Mouse (Mus musculus): ENCODE measurements at regions not wholly inside any gene's neighbourhood (a gene's known extent, or its start where the extent isn't known, plus 50 kb on each side); places are given as distances from the start of the nearest gene placed in this dataset.

GRCm38 (mm10) chr15:69291273-69291672 lies 2790.6 kb upstream of the Lrrc6 start:
- H3K27ac ChIP-seq (replicated peaks): no peak overlapping the region
- H3K27me3 ChIP-seq (ENCODE audit: control insufficient read depth, insufficient read depth, low read length): no peaks in the 10 kb centered on the region
- DNase-seq (ENCODE audit: low spot score) (no peak), ATAC-seq (ENCODE audit: low FRiP score, low TSS enrichment) (no peak)
- H3K36me3 ChIP-seq (ENCODE audit: control insufficient read depth, insufficient read depth, low read length): no peaks in the 10 kb centered on the region
- H3K9ac ChIP-seq (ENCODE audit: low read length): no peak overlapping the region
- WGBS: 34% methylated on average over 1 of the region's 1 CpGs
- no peaks in the 10 kb centered on the region for H3K4me1 ChIP-seq (replicated peaks; ENCODE audit: control insufficient read depth, insufficient read depth)
- no peaks in the 10 kb centered on the region for H3K9me3 ChIP-seq (ENCODE audit: control insufficient read depth, low read length)
- no peak overlapping the region for H3K4me2 ChIP-seq (replicated peaks; ENCODE audit: low read depth)
- H3K4me3 ChIP-seq (ENCODE audit: low read depth, low read length): no peak overlapping the region
- TF ChIP-seq CTCF (IDR thresholded peaks at IDR 0.05; ENCODE audit: low read depth): no peak

DNA sequence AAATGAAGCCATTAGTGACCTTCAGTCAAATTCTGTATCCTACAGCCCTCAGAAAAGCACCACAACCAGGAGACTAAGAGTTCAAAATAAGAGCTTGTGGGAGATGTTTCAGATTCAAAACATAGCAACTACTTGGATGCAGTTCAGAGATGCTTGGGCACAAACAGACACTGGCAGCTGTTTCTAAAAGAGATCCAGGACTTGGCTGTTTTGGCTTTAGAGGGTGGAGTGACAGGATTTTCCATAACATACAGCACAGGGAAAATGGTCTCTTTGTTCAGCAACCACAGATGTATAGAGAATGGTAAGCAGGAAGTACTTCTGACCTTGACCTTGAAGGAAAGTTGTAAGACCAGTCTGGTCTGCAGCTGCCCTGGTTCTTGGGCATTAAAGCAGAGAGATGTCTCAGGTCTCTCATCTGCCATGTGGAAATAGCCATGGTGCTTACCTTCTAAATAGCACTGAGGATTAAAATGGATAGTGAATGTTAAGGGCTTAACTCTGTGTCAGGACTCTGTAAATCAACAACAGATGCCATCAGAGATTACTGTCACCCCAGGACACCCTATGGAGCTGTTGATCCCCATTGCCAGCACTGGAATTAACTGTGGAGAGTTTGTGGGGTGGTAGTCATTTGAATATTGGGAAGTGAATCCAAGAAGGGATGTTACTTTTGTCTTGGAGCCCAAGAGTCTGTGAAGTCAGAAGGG lies 2775.0 kb upstream of the Lrrc6 start:
- DNase-seq (ENCODE audit: low spot score) (no peak), ATAC-seq (ENCODE audit: low FRiP score, low TSS enrichment) (no peak)
- Histone ChIP-seq H3K4me2 (replicated peaks; ENCODE audit: low read depth) (no peak overlapping the region), H3K27me3 (ENCODE audit: control insufficient read depth, insufficient read depth, low read length) (no peaks in the 10 kb centered on the region), H3K27ac (replicated peaks) (no peak overlapping the region), H3K4me1 (replicated peaks; ENCODE audit: control insufficient read depth, insufficient read depth) (no peaks in the 10 kb centered on the region), H3K4me3 (ENCODE audit: low read depth, low read length) (no peak overlapping the region), H3K9ac (ENCODE audit: low read length) (no peak overlapping the region), H3K36me3 (ENCODE audit: control insufficient read depth, insufficient read depth, low read length) (no peaks in the 10 kb centered on the region), H3K9me3 (ENCODE audit: control insufficient read depth, low read length) (no peaks in the 10 kb centered on the region)
- no peak for TF ChIP-seq CTCF (IDR thresholded peaks at IDR 0.05; ENCODE audit: low read depth)
- no peak for TF ChIP-seq EP300 (optimal IDR thresholded peaks at IDR 0.05)

- Histone ChIP-seq H3K36me3 (ENCODE audit: control insufficient read depth, insufficient read depth, low read length) (no peaks in the 10 kb centered on the region), H3K4me1 (replicated peaks; ENCODE audit: control insufficient read depth, insufficient read depth) (no peaks in the 10 kb centered on the region), H3K4me3 (ENCODE audit: low read depth, low read length) (no peak overlapping the region), H3K27me3 (ENCODE audit: control insufficient read depth, insufficient read depth, low read length) (no peaks in the 10 kb centered on the region), H3K9me3 (ENCODE audit: control insufficient read depth, low read length) (no peaks in the 10 kb centered on the region), H3K4me2 (replicated peaks; ENCODE audit: low read depth) (no peak overlapping the region), H3K9ac (ENCODE audit: low read length) (no peak overlapping the region), H3K27ac (replicated peaks) (no peak overlapping the region)
- ATAC-seq (ENCODE audit: low FRiP score, low TSS enrichment) (no peak), DNase-seq (ENCODE audit: low spot score) (no peak)
- TF ChIP-seq EP300 (optimal IDR thresholded peaks at IDR 0.05) (no peak), CTCF (IDR thresholded peaks at IDR 0.05; ENCODE audit: low read depth) (no peak)
- WGBS: 69% methylated on average over 8 of the region's 8 CpGs
Measured at GRCm38 (mm10) chr15:69274225-69274766, 2773.6 kb upstream of the Lrrc6 start.

- TF ChIP-seq CTCF (IDR thresholded peaks at IDR 0.05; ENCODE audit: low read depth) (no peak), EP300 (optimal IDR thresholded peaks at IDR 0.05) (no peak)
- ATAC-seq (ENCODE audit: low FRiP score, low TSS enrichment): no peak
- H3K36me3 ChIP-seq (ENCODE audit: control insufficient read depth, insufficient read depth, low read length): no peaks in the 10 kb centered on the region
- no peak overlapping the region for H3K27ac ChIP-seq (replicated peaks)
- no peak overlapping the region for H3K4me3 ChIP-seq (ENCODE audit: low read depth, low read length)
- H3K27me3 ChIP-seq (ENCODE audit: control insufficient read depth, insufficient read depth, low read length): no peaks in the 10 kb centered on the region
- no peaks in the 10 kb centered on the region for H3K4me1 ChIP-seq (replicated peaks; ENCODE audit: control insufficient read depth, insufficient read depth)
- WGBS: 73% methylated on average over 1 of the region's 1 CpGs
- no peak overlapping the region for H3K9ac ChIP-seq (ENCODE audit: low read length)
- DNase-seq (ENCODE audit: low spot score): no peak
- H3K9me3 ChIP-seq (ENCODE audit: control insufficient read depth, low read length): no peaks in the 10 kb centered on the region
- no peak overlapping the region for H3K4me2 ChIP-seq (replicated peaks; ENCODE audit: low read depth)
Measured at GRCm38 (mm10) chr15:69273518-69273917, 2772.8 kb upstream of the Lrrc6 start.

DNA sequence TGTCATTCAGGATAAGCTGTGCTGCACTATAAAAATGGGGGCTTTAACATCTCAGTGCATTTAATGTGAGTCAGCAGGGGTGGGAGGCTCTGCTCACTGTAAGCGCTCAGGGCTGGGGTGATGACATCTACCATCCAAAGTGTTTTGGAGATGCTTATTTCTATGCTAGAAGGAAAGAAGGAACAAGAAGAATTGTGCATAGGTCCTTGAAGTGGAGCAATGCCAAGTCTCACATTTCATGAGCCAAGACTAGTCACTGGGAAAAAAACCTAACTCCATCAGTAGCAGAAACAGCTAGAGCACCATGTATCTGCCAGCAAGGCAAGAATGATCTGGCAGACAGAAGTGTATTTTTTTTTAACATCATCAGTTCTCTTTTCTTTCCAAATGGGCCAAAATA lies 2761.2 kb upstream of the Lrrc6 start:
- DNase-seq (ENCODE audit: low spot score): no peak
- H3K27me3 ChIP-seq (ENCODE audit: control insufficient read depth, insufficient read depth, low read length): no peaks in the 10 kb centered on the region
- H3K9ac ChIP-seq (ENCODE audit: low read length): no peak overlapping the region
- 69% methylated on average over 1 of the region's 1 CpGs for WGBS
- H3K36me3 ChIP-seq (ENCODE audit: control insufficient read depth, insufficient read depth, low read length): no peaks in the 10 kb centered on the region
- H3K27ac ChIP-seq (replicated peaks): no peak overlapping the region
- no peak overlapping the region for H3K4me3 ChIP-seq (ENCODE audit: low read depth, low read length)
- no peak for TF ChIP-seq CTCF (IDR thresholded peaks at IDR 0.05; ENCODE audit: low read depth)
- no peak for TF ChIP-seq EP300 (optimal IDR thresholded peaks at IDR 0.05)
- H3K9me3 ChIP-seq (ENCODE audit: control insufficient read depth, low read length): no peaks in the 10 kb centered on the region
- H3K4me1 ChIP-seq (replicated peaks; ENCODE audit: control insufficient read depth, insufficient read depth): no peaks in the 10 kb centered on the region
- no peak overlapping the region for H3K4me2 ChIP-seq (replicated peaks; ENCODE audit: low read depth)
- ATAC-seq (ENCODE audit: low FRiP score, low TSS enrichment): no peak

- Histone ChIP-seq H3K4me3 (ENCODE audit: low read depth, low read length) (no peak overlapping the region), H3K9ac (ENCODE audit: low read length) (no peak overlapping the region), H3K27ac (replicated peaks) (no peak overlapping the region), H3K4me2 (replicated peaks; ENCODE audit: low read depth) (no peak overlapping the region), H3K4me1 (replicated peaks; ENCODE audit: control insufficient read depth, insufficient read depth) (no peaks in the 10 kb centered on the region), H3K27me3 (ENCODE audit: control insufficient read depth, insufficient read depth, low read length) (no peaks in the 10 kb centered on the region), H3K9me3 (ENCODE audit: control insufficient read depth, low read length) (no peaks in the 10 kb centered on the region), H3K36me3 (ENCODE audit: control insufficient read depth, insufficient read depth, low read length) (no peaks in the 10 kb centered on the region)
- TF ChIP-seq EP300 (optimal IDR thresholded peaks at IDR 0.05): no peak
- no peak for TF ChIP-seq CTCF (IDR thresholded peaks at IDR 0.05; ENCODE audit: low read depth)
- WGBS: 80% methylated on average over 3 of the region's 3 CpGs
- DNase-seq (ENCODE audit: low spot score) (no peak), ATAC-seq (ENCODE audit: low FRiP score, low TSS enrichment) (no peak)
Measured at GRCm38 (mm10) chr15:69257161-69257778, 2756.6 kb upstream of the Lrrc6 start.

All from stomach, postnatal 0 days (tissue).